Mouse (Mus musculus) CH12.LX (cell line): ENCODE data around the gene Arrb1. TPM values are rescaled to one million over a fixed set of nuclear protein-coding genes. Genes with fewer than 3 reads are reported as not detected.

Experiments
- DNase-seq: peaks from one replicate; pipeline ENCODE4 v3.0.0-alpha.2; 2013; ENCODE audit errors: extremely low read depth
- H3K27ac ChIP-seq: 2 replicates; pipeline ENCODE4 v1.5.1; 2012; ENCODE audit warnings: low read depth, mild to moderate bottlenecking, control low read depth, moderate library complexity; ENCODE audit not compliant: insufficient read depth
- H3K27me3 ChIP-seq: replicated peaks from 2 replicates; pipeline ENCODE3; 2012; ENCODE audit warnings: inconsistent platforms
- H3K36me3 ChIP-seq, 2 experiments: replicated peaks in 1 of 2; 2 replicates each; pipeline versions ENCODE3 to v1.6.1; 2012; ENCODE audit warnings: inconsistent platforms in 1 of 2, low read length in 1 of 2, mild to moderate bottlenecking in 1 of 2, mixed read lengths in 1 of 2, moderate library complexity in 1 of 2; ENCODE audit not compliant: control insufficient read depth in 1 of 2, insufficient read depth in 1 of 2
- H3K4me1 ChIP-seq, 2 experiments: 2 replicates each; pipeline ENCODE4 v1.6.1; 2012; ENCODE audit warnings: inconsistent platforms in 1 of 2, moderate library complexity in 1 of 2; ENCODE audit not compliant: insufficient read depth in 2 of 2, control insufficient read depth in 1 of 2
- H3K4me2 ChIP-seq: 2 replicates; pipeline ENCODE4 v1.6.1; 2012; ENCODE audit warnings: low read depth, mild to moderate bottlenecking, control low read depth; ENCODE audit not compliant: poor library complexity, insufficient read depth, severe bottlenecking
- H3K4me3 ChIP-seq, 3 experiments: fragments of 150-350 bp in 1 of 3; sonication (generic) in 1 of 3; replicated peaks in 1 of 3; 2 replicates each; pipeline versions ENCODE3 to v1.5.1; 2011 to 2012; ENCODE audit warnings: low read depth in 2 of 3, low read length in 2 of 3, mild to moderate bottlenecking in 2 of 3, moderate library complexity in 2 of 3, control low read depth in 1 of 3, improper control_type of control experiment in 1 of 3, inconsistent platforms in 1 of 3, mixed read lengths in 1 of 3; ENCODE audit not compliant: poor library complexity in 1 of 3
- H3K79me2 ChIP-seq: replicated peaks from 2 replicates; pipeline ENCODE4 v1.6.1; 2012; ENCODE audit warnings: mild to moderate bottlenecking, moderate library complexity; ENCODE audit not compliant: control insufficient read depth, poor library complexity, insufficient read depth, severe bottlenecking; ENCODE audit errors: extremely low read depth
- H3K9ac ChIP-seq: 2 replicates; pipeline ENCODE4 v1.6.1; 2012; ENCODE audit warnings: low read depth, mild to moderate bottlenecking, control low read depth, moderate library complexity; ENCODE audit not compliant: insufficient read depth
- H3K9me3 ChIP-seq: replicated peaks from 2 replicates; pipeline ENCODE3; 2012; ENCODE audit warnings: low read length, inconsistent platforms, mixed read lengths
- CHD2 ChIP-seq: IDR thresholded peaks from 2 replicates; pipeline ENCODE4 v1.6.1; 2011; ENCODE audit warnings: low read length, improper control_type of control experiment
- CTCF ChIP-seq, 2 experiments: IDR thresholded peaks in 1 of 2; conservative IDR thresholded peaks in 1 of 2; 2 replicates each; pipeline ENCODE4 v1.5.1; 2011 to 2012; ENCODE audit warnings: low read depth in 2 of 2, low read length in 2 of 2, improper control_type of control experiment in 1 of 2, inconsistent platforms in 1 of 2, mild to moderate bottlenecking in 1 of 2, moderate library complexity in 1 of 2
- ELF1 ChIP-seq: IDR thresholded peaks from 2 replicates; pipeline ENCODE4 v1.6.1; 2014; ENCODE audit warnings: low read depth, mild to moderate bottlenecking, inconsistent platforms, low read length, improper control_type of control experiment
- EP300 ChIP-seq: IDR thresholded peaks from 2 replicates; pipeline ENCODE4 v1.6.1; 2011; ENCODE audit warnings: low read length, improper control_type of control experiment
- ETS1 ChIP-seq: conservative IDR thresholded peaks from 2 replicates; pipeline ENCODE4 v1.6.1; 2012; ENCODE audit warnings: low read depth, mild to moderate bottlenecking, inconsistent platforms, low read length, improper control_type of control experiment, moderate library complexity
- HCFC1 ChIP-seq: IDR thresholded peaks from 2 replicates; pipeline ENCODE4 v1.6.1; 2012; ENCODE audit warnings: low read depth, mild to moderate bottlenecking, inconsistent platforms, low read length, improper control_type of control experiment
- IRF4 ChIP-seq: IDR thresholded peaks from 2 replicates; pipeline ENCODE4 v1.6.1; 2014; ENCODE audit warnings: low read depth, mild to moderate bottlenecking, inconsistent platforms, low read length, improper control_type of control experiment
- JUN ChIP-seq: IDR thresholded peaks from 2 replicates; pipeline ENCODE4 v1.6.1; 2011; ENCODE audit warnings: low read depth, mild to moderate bottlenecking, low read length, improper control_type of control experiment, moderate library complexity; ENCODE audit not compliant: insufficient read depth
- MAFK ChIP-seq: IDR thresholded peaks from 2 replicates; pipeline ENCODE4 v1.6.1; 2011; ENCODE audit warnings: low read length, improper control_type of control experiment; ENCODE audit not compliant: insufficient replicate concordance
- MAX ChIP-seq: IDR thresholded peaks from 2 replicates; pipeline ENCODE4 v1.6.1; 2011; ENCODE audit warnings: low read length, improper control_type of control experiment
- MXI1 ChIP-seq: IDR thresholded peaks from 2 replicates; pipeline ENCODE4 v1.6.1; 2011; ENCODE audit warnings: mild to moderate bottlenecking, low read depth, low read length, improper control_type of control experiment
- RAD21 ChIP-seq: IDR thresholded peaks from 2 replicates; pipeline ENCODE4 v1.6.1; 2011; ENCODE audit warnings: low read depth, mild to moderate bottlenecking, low read length, improper control_type of control experiment, moderate library complexity
- RCOR1 ChIP-seq: conservative IDR thresholded peaks from 2 replicates; pipeline ENCODE4 v1.6.1; 2012; ENCODE audit warnings: low read depth, mild to moderate bottlenecking, inconsistent platforms, low read length, improper control_type of control experiment
- SIN3A ChIP-seq: IDR thresholded peaks from 2 replicates; pipeline ENCODE4 v1.6.1; 2012; ENCODE audit warnings: low read length, improper control_type of control experiment, inconsistent platforms
- SMC3 ChIP-seq: IDR thresholded peaks from 2 replicates; pipeline ENCODE4 v1.6.1; 2011; ENCODE audit warnings: low read depth, low read length, improper control_type of control experiment
- TBP ChIP-seq: conservative IDR thresholded peaks from 2 replicates; pipeline ENCODE4 v1.6.1; 2011; ENCODE audit warnings: low read depth, low read length, improper control_type of control experiment
- UBTF ChIP-seq: IDR thresholded peaks from 2 replicates; pipeline ENCODE4 v1.6.1; 2012; ENCODE audit warnings: low read depth, mild to moderate bottlenecking, inconsistent platforms, low read length, improper control_type of control experiment, moderate library complexity
- USF2 ChIP-seq: conservative IDR thresholded peaks from 2 replicates; pipeline ENCODE4 v1.6.1; 2011; ENCODE audit warnings: low read depth, low read length, improper control_type of control experiment
- ZKSCAN1 ChIP-seq: IDR thresholded peaks from 2 replicates; pipeline ENCODE4 v1.6.1; 2012; ENCODE audit warnings: low read depth, inconsistent platforms, low read length, improper control_type of control experiment, borderline replicate concordance
- ZMIZ1 ChIP-seq: IDR thresholded peaks from 2 replicates; pipeline ENCODE4 v1.6.1; 2012; ENCODE audit warnings: low read depth, mild to moderate bottlenecking, inconsistent platforms, low read length, improper control_type of control experiment
- dilution Hi-C: fragments of 300-500 bp; cut with MboI; formaldehyde crosslinking; loops from 2 replicates; pipeline ENCODE4 v1.14.3; 2020; ENCODE audit warnings: low sequenced_read_pairs; ENCODE audit not compliant: extremely low pct_unique_long_range_greater_than_20kb, extremely low pct_ligation_motif_present
- in situ Hi-C: fragments of 300-500 bp; cut with MboI; formaldehyde crosslinking; loops from 3 replicates; pipeline ENCODE4 v1.14.3; 2019; ENCODE audit warnings: low sequenced_read_pairs, low pct_ligation_motif_present, low pct_unique_long_range_greater_than_20kb, mixed read lengths
- polyA plus RNA-seq: library from polyadenylated mRNA; unstranded; fragments of >175 nt; gene quantifications from 2 replicates; pipeline ENCODE4 v1.2.1, GENCODE M21; 2012; ENCODE audit warnings: low read depth; ENCODE audit not compliant: insufficient read length
- total RNA-seq, 2 experiments: library from RNA; depleted of rRNA; stranded (reverse); fragments of 300-350 nt in 1 of 2; fragments of >200 nt in 1 of 2; gene quantifications; 2 replicates each; pipeline ENCODE4 v1.2.3; 2012 to 2014

Arrb1 gene
- total and polyA plus RNA-seq, 3 experiments, result 3.3 to 5.2 (median 4.2) TPM

DNA sequence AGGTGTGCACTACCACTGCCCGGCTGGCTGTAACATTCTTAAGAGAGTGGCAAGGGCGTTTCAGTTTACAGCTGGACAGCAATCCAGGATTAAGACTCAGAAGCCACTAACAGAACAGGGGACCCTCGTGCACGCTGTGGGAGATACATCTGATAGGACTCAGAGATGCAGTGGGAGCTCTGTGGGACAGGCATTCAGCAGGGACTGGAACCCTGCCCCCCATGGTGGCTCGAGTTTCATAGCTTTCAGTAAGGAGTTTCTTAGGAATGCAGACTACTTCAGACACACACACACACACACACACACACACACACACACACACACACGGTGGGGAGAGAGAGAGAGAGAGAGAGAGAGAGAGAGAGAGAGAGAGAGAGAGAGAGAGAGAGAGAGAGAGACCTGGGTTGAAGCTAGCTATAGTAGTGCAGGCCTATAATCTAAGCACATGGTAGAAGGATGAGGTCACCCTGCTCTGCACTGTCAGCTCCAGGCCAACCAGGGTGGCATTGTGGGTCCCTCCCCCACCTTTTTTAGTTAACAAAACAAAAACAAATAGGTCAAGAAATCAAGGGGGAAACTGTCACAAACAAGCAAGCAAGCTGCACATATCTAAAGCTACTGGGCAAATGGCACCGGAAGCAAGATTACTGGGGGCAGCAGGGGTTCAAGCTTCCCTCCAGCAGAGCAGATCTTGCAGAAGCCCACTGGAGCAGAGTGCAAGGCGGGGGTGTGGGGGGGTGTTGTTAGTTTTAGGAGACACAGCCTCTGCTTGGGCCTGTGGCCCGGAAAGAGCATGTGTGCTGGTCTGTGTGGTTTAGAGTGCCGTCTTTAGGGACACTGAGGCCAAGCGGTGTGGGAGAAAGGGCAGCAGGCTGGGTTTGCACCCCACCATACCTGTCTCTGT lies 12.6 kb downstream of the Arrb1 start:
- H3K4me2 ChIP-seq, result no peak overlapping the region
- peaks cover 13 to 47% of the 10 kb centered on the region in 2 experiments for H3K4me1 ChIP-seq
- dilution Hi-C loops, result no loop called here
- no peak for TF ChIP-seq ZKSCAN1
- TF ChIP-seq UBTF, result no peak
- no peak for TF ChIP-seq CTCF (conservative IDR thresholded peaks at IDR 0.05 in 1 of 2, IDR thresholded peaks at IDR 0.05 in 1 of 2; ENCODE audit: low read depth in 2 of 2, low read length in 2 of 2)
- TF ChIP-seq MXI1, result no peak
- no peak for TF ChIP-seq RCOR1
- TF ChIP-seq TBP, result no peak
- TF ChIP-seq RAD21, result no peak
- no peak for TF ChIP-seq ELF1
- TF ChIP-seq SIN3A, result no peak
- TF ChIP-seq USF2, result no peak
- TF ChIP-seq EP300, result no peak
- TF ChIP-seq ETS1, result no peak
- no peak for TF ChIP-seq IRF4
- TF ChIP-seq MAFK, result no peak
- no peak for TF ChIP-seq ZMIZ1
- no peak for TF ChIP-seq MAX
- TF ChIP-seq, all 38 proteins: peak for 0
- H3K36me3 ChIP-seq, result peaks cover 0 to 11% of the 10 kb centered on the region in 2 experiments
- no peak overlapping the region for H3K4me3 ChIP-seq
- no peaks in the 10 kb centered on the region for H3K27me3 ChIP-seq
- no peak for DNase-seq
- in situ Hi-C loops, result no loop called here
- H3K79me2 ChIP-seq, result no peaks in the 10 kb centered on the region
- H3K27ac ChIP-seq, result no peak overlapping the region
- peaks cover 10% of the 10 kb centered on the region for H3K9me3 ChIP-seq
- no peak overlapping the region for H3K9ac ChIP-seq

- dilution Hi-C loops (no loop called here), in situ Hi-C loops (loop anchor here (10.0 kb wide), 1 partner anchor 185 kb away; no protein-coding TSS in a partner anchor)
- Histone ChIP-seq H3K9me3 (peaks cover 10% of the 10 kb centered on the region), H3K27me3 (no peaks in the 10 kb centered on the region), H3K36me3 (peaks cover 0 to 11% of the 10 kb centered on the region in 2 experiments), H3K9ac (no peak overlapping the region), H3K4me1 (peaks cover 13 to 45% of the 10 kb centered on the region in 2 experiments), H3K4me3 (no peak overlapping the region), H3K4me2 (no peak overlapping the region), H3K79me2 (no peaks in the 10 kb centered on the region), H3K27ac (no peak overlapping the region)
- no peak for DNase-seq
- TF ChIP-seq JUN, result no peak
- no peak for TF ChIP-seq HCFC1
- TF ChIP-seq MAX, result no peak
- TF ChIP-seq USF2, result no peak
- TF ChIP-seq CHD2, result no peak
- TF ChIP-seq SMC3, result no peak
Observed at GRCm38 (mm10) chr7:99549668-99550067, 14.4 kb downstream of the Arrb1 start.
